Mouse (Mus musculus): Measurements from ENCODE around the gene Pwwp2b. TPM values are rescaled to one million over a fixed set of nuclear protein-coding genes. Genes with fewer than 3 reads are reported as not detected.
A peak's percentile ranks its signal among the peaks of the same experiment; 100 is the strongest.

Gene Pwwp2b
- polyA plus RNA-seq, 2 experiments, result 9.5 to 14.1 TPM

GRCm38 (mm10) chr7:139310487-139310951, 62.2 kb downstream of the Pwwp2b start:
- H3K4me2 ChIP-seq (replicated peaks; ENCODE audit: low read depth, low read length, severe bottlenecking), result no peak overlapping the region
- TF ChIP-seq POLR2A (IDR thresholded peaks at IDR 0.05; ENCODE audit: borderline replicate concordance, extremely low read depth, insufficient read depth, insufficient read length), result no peak
- no peak overlapping the region for H3K4me3 ChIP-seq (replicated peaks; ENCODE audit: low read length)
- H3K27ac ChIP-seq (replicated peaks; ENCODE audit: low read depth, low read length), result no peak overlapping the region
- no peak overlapping the region for H3K9ac ChIP-seq (ENCODE audit: low read depth, low read length, severe bottlenecking)
- H3K9me3 ChIP-seq (ENCODE audit: control insufficient read depth, low read length), result no peaks in the 10 kb centered on the region
- WGBS, result 40% methylated on average over 6 of the region's 6 CpGs
- DNase-seq (ENCODE audit: low spot score), result peak; percentile 51
- ATAC-seq (ENCODE audit: low FRiP score, low read depth), result no peak
- H3K4me1 ChIP-seq (ENCODE audit: control insufficient read depth, insufficient read depth, low read length), result peaks cover 5% of the 10 kb centered on the region; the same call in 1 of the 2 replicates
- H3K27me3 ChIP-seq (ENCODE audit: control insufficient read depth, insufficient read depth, low read length), result no peaks in the 10 kb centered on the region
- H3K36me3 ChIP-seq (ENCODE audit: control insufficient read depth, insufficient read depth, low read length), result no peaks in the 10 kb centered on the region

- TF ChIP-seq POLR2A (IDR thresholded peaks at IDR 0.05; ENCODE audit: borderline replicate concordance, extremely low read depth, insufficient read depth, insufficient read length), result no peak
- 40% methylated on average over 5 of the region's 5 CpGs for WGBS
- H3K4me1 ChIP-seq (ENCODE audit: control insufficient read depth, insufficient read depth, low read length), result peaks cover 5% of the 10 kb centered on the region; the same call in 1 of the 2 replicates
- no peak overlapping the region for H3K27ac ChIP-seq (replicated peaks; ENCODE audit: low read depth, low read length)
- DNase-seq (ENCODE audit: low spot score) (no peak), ATAC-seq (ENCODE audit: low FRiP score, low read depth) (no peak)
- no peak overlapping the region for H3K4me2 ChIP-seq (replicated peaks; ENCODE audit: low read depth, low read length, severe bottlenecking)
- 0 out of 2 replicates have a peak overlapping the region, but pooled peaks have one; percentile 8 for H3K9ac ChIP-seq (ENCODE audit: low read depth, low read length, severe bottlenecking)
- no peaks in the 10 kb centered on the region for H3K36me3 ChIP-seq (ENCODE audit: control insufficient read depth, insufficient read depth, low read length)
- no peaks in the 10 kb centered on the region for H3K9me3 ChIP-seq (ENCODE audit: control insufficient read depth, low read length)
- H3K27me3 ChIP-seq (ENCODE audit: control insufficient read depth, insufficient read depth, low read length), result no peaks in the 10 kb centered on the region
- H3K4me3 ChIP-seq (replicated peaks; ENCODE audit: low read length), result no peak overlapping the region
Measured at GRCm38 (mm10) chr7:139312686-139313085, 64.4 kb downstream of the Pwwp2b start.

GRCm38 (mm10) chr7:139313413-139313812, 65.1 kb downstream of the Pwwp2b start:
- Histone ChIP-seq H3K9me3 (ENCODE audit: control insufficient read depth, low read length) (no peaks in the 10 kb centered on the region), H3K4me1 (ENCODE audit: control insufficient read depth, insufficient read depth, low read length) (peaks cover 5% of the 10 kb centered on the region; the same call in 1 of the 2 replicates), H3K4me2 (replicated peaks; ENCODE audit: low read depth, low read length, severe bottlenecking) (no peak overlapping the region), H3K36me3 (ENCODE audit: control insufficient read depth, insufficient read depth, low read length) (no peaks in the 10 kb centered on the region), H3K9ac (ENCODE audit: low read depth, low read length, severe bottlenecking) (no peak overlapping the region), H3K27me3 (ENCODE audit: control insufficient read depth, insufficient read depth, low read length) (no peaks in the 10 kb centered on the region), H3K27ac (replicated peaks; ENCODE audit: low read depth, low read length) (no peak overlapping the region), H3K4me3 (replicated peaks; ENCODE audit: low read length) (no peak overlapping the region)
- 79% methylated on average over 5 of the region's 5 CpGs for WGBS
- no peak for DNase-seq (ENCODE audit: low spot score)
- ATAC-seq (ENCODE audit: low FRiP score, low read depth), result no peak
- no peak for TF ChIP-seq POLR2A (IDR thresholded peaks at IDR 0.05; ENCODE audit: borderline replicate concordance, extremely low read depth, insufficient read depth, insufficient read length)

GRCm38 (mm10) chr7:139314716-139315115, 66.4 kb downstream of the Pwwp2b start:
- Histone ChIP-seq H3K4me3 (replicated peaks; ENCODE audit: low read length) (no peak overlapping the region), H3K9me3 (ENCODE audit: control insufficient read depth, low read length) (no peaks in the 10 kb centered on the region), H3K4me2 (replicated peaks; ENCODE audit: low read depth, low read length, severe bottlenecking) (no peak overlapping the region), H3K4me1 (ENCODE audit: control insufficient read depth, insufficient read depth, low read length) (peaks cover 14% of the 10 kb centered on the region; the same call in 1 of the 2 replicates), H3K27me3 (ENCODE audit: control insufficient read depth, insufficient read depth, low read length) (no peaks in the 10 kb centered on the region), H3K36me3 (ENCODE audit: control insufficient read depth, insufficient read depth, low read length) (no peaks in the 10 kb centered on the region), H3K27ac (replicated peaks; ENCODE audit: low read depth, low read length) (no peak overlapping the region), H3K9ac (ENCODE audit: low read depth, low read length, severe bottlenecking) (no peak overlapping the region)
- no peak for DNase-seq (ENCODE audit: low spot score)
- no peak for TF ChIP-seq POLR2A (IDR thresholded peaks at IDR 0.05; ENCODE audit: borderline replicate concordance, extremely low read depth, insufficient read depth, insufficient read length)
- 56% methylated on average over 3 of the region's 3 CpGs for WGBS
- ATAC-seq (ENCODE audit: low FRiP score, low read depth), result no peak

- WGBS, result 5% methylated on average over 1 of the region's 1 CpGs
- Histone ChIP-seq H3K27me3 (ENCODE audit: control insufficient read depth, insufficient read depth, low read length) (no peaks in the 10 kb centered on the region), H3K9ac (ENCODE audit: low read depth, low read length, severe bottlenecking) (0 out of 2 replicates have a peak overlapping the region, but pooled peaks have one; percentile 3), H3K9me3 (ENCODE audit: control insufficient read depth, low read length) (no peaks in the 10 kb centered on the region), H3K27ac (replicated peaks; ENCODE audit: low read depth, low read length) (0 out of 2 replicates have a peak overlapping the region, but pooled peaks have one; percentile 53), H3K4me1 (ENCODE audit: control insufficient read depth, insufficient read depth, low read length) (peaks cover 19% of the 10 kb centered on the region), H3K4me2 (replicated peaks; ENCODE audit: low read depth, low read length, severe bottlenecking) (no peak overlapping the region), H3K4me3 (replicated peaks; ENCODE audit: low read length) (no peak overlapping the region), H3K36me3 (ENCODE audit: control insufficient read depth, insufficient read depth, low read length) (no peaks in the 10 kb centered on the region)
- no peak for ATAC-seq (ENCODE audit: low FRiP score, low read depth)
- peak; percentile 68 for DNase-seq (ENCODE audit: low spot score)
- TF ChIP-seq POLR2A (IDR thresholded peaks at IDR 0.05; ENCODE audit: borderline replicate concordance, extremely low read depth, insufficient read depth, insufficient read length), result no peak
Measured at GRCm38 (mm10) chr7:139319006-139319411, 70.7 kb downstream of the Pwwp2b start.

Other genes with a start within 250 kb of the Pwwp2b start
- gene Dpysl4, start 162.5 kb upstream of the Pwwp2b start, polyA plus RNA-seq (2012; rRNA removed), result 26.4 and 30.5 TPM in 2 replicates
- gene Dpysl4, start 162.5 kb upstream of the Pwwp2b start, polyA plus RNA-seq (2014; fragmentation: Nextera tagmentation; extraction: Ambion mirVana), result 19.3 and 21.6 TPM in 2 replicates
- 3.9 and 6.1 TPM in 2 replicates for gene Lrrc27, start 35.5 kb upstream of the Pwwp2b start, polyA plus RNA-seq (2012; rRNA removed)
- 3.2 and 4.2 TPM in 2 replicates for gene Lrrc27, start 35.5 kb upstream of the Pwwp2b start, polyA plus RNA-seq (2014; fragmentation: Nextera tagmentation; extraction: Ambion mirVana)
- gene Stk32c, start 35.2 kb upstream of the Pwwp2b start, polyA plus RNA-seq (2012; rRNA removed), result 3.2 and 4.1 TPM in 2 replicates
- 0.14 and 0.32 TPM in 2 replicates for gene Stk32c, start 35.2 kb upstream of the Pwwp2b start, polyA plus RNA-seq (2014; fragmentation: Nextera tagmentation; extraction: Ambion mirVana)
- gene Inpp5a, start 140.6 kb downstream of the Pwwp2b start, polyA plus RNA-seq (2012; rRNA removed), result 29.0 and 29.9 TPM in 2 replicates
- 39.5 and 39.7 TPM in 2 replicates for gene Inpp5a, start 140.6 kb downstream of the Pwwp2b start, polyA plus RNA-seq (2014; fragmentation: Nextera tagmentation; extraction: Ambion mirVana)

Data from limb, embryonic 14.5 days (tissue).